Mouse (Mus musculus) limb, embryonic 11.5 days (tissue): ENCODE measurements at regions not wholly inside any gene's neighbourhood (a gene's known extent, or its start where the extent isn't known, plus 50 kb on each side); places are given as distances from the start of the nearest gene placed in this dataset.

Source experiments
- ATAC-seq: fragments of 200-750 bp; cut with Nextera tagmentation; 2 replicates; pipeline ENCODE4 v1.8.0; 2017; ENCODE audit warnings: low read depth; ENCODE audit not compliant: insufficient number of reproducible peaks, low FRiP score, low TSS enrichment
- DNase-seq: peaks from one replicate; pipeline ENCODE4 v3.0.0-alpha.2; 2015; ENCODE audit warnings: low spot score
- H3K27ac ChIP-seq: fragments of 300-500 bp; sonication (generic); replicated peaks from 2 replicates; pipeline ENCODE4 v1.5.1; 2014; ENCODE audit warnings: low read depth, mild to moderate bottlenecking, low read length
- H3K27me3 ChIP-seq: fragments of 300-500 bp; sonication (generic); 2 replicates; pipeline ENCODE4 v1.6.1; 2014; ENCODE audit warnings: mild to moderate bottlenecking, low read length, mixed read lengths; ENCODE audit not compliant: control insufficient read depth, insufficient read depth
- H3K36me3 ChIP-seq: fragments of 300-500 bp; sonication (generic); 2 replicates; pipeline ENCODE4 v1.6.1; 2014; ENCODE audit warnings: mild to moderate bottlenecking, low read length, moderate library complexity, mixed read lengths; ENCODE audit not compliant: control insufficient read depth, insufficient read depth
- H3K4me1 ChIP-seq: fragments of 300-500 bp; sonication (generic); 2 replicates; pipeline ENCODE4 v1.6.1; 2014; ENCODE audit warnings: low read length, mixed read lengths; ENCODE audit not compliant: control insufficient read depth, insufficient read depth
- H3K4me2 ChIP-seq: fragments of 300-500 bp; sonication (generic); 2 replicates; pipeline ENCODE4 v1.6.1; 2014; ENCODE audit warnings: low read depth, mild to moderate bottlenecking, moderate library complexity; ENCODE audit not compliant: severe bottlenecking
- H3K4me3 ChIP-seq: fragments of 300-500 bp; sonication (generic); 2 replicates; pipeline ENCODE4 v1.5.1; 2014; ENCODE audit warnings: low read depth, low read length
- H3K9ac ChIP-seq: fragments of 300-500 bp; sonication (generic); 2 replicates; pipeline ENCODE4 v1.6.1; 2014; ENCODE audit warnings: mild to moderate bottlenecking, low read length
- H3K9me3 ChIP-seq: fragments of 300-500 bp; sonication (generic); 2 replicates; pipeline ENCODE4 v1.6.1; 2016; ENCODE audit warnings: low read length; ENCODE audit not compliant: control insufficient read depth
- WGBS: fragments of 180-500 bp; shearing (Covaris S2); extraction: QIAGEN DNeasy Blood & Tissue Kit; methylation state at CpG from one replicate; pipeline ENCODE4 v1.1.7; 2014; 5-methylcytosine and 5-hydroxymethylcytosine counted together

- H3K27ac ChIP-seq, result no peak overlapping the region
- peak; percentile 55 for DNase-seq
- H3K4me1 ChIP-seq, result peaks cover 5% of the 10 kb centered on the region; the same call in 1 of the 2 replicates
- H3K36me3 ChIP-seq, result no peaks in the 10 kb centered on the region
- H3K27me3 ChIP-seq, result no peaks in the 10 kb centered on the region
- H3K4me2 ChIP-seq, result no peak overlapping the region
- WGBS, result 23% methylated on average over 9 of the region's 9 CpGs
- no peak overlapping the region for H3K4me3 ChIP-seq
- H3K9me3 ChIP-seq, result no peaks in the 10 kb centered on the region
- ATAC-seq, result peak; percentile 69
- H3K9ac ChIP-seq, result no peak overlapping the region
Measured at GRCm38 (mm10) chr1:120715105-120715877, 113.1 kb downstream of the En1 start.

- no peaks in the 10 kb centered on the region for H3K27me3 ChIP-seq
- H3K4me2 ChIP-seq, result no peak overlapping the region
- DNase-seq (no peak), ATAC-seq (no peak)
- no peak overlapping the region for H3K9ac ChIP-seq
- no peaks in the 10 kb centered on the region for H3K9me3 ChIP-seq
- no peaks in the 10 kb centered on the region for H3K36me3 ChIP-seq
- WGBS, result 96% methylated on average over 7 of the region's 7 CpGs
- H3K4me3 ChIP-seq, result no peak overlapping the region
- H3K4me1 ChIP-seq, result no peaks in the 10 kb centered on the region
- H3K27ac ChIP-seq, result no peak overlapping the region
Measured at GRCm38 (mm10) chr1:120726777-120727176, 124.6 kb downstream of the En1 start.

GRCm38 (mm10) chr1:120727427-120727826, 125.2 kb downstream of the En1 start:
- Histone ChIP-seq H3K27me3 (no peaks in the 10 kb centered on the region), H3K4me2 (no peak overlapping the region), H3K36me3 (no peaks in the 10 kb centered on the region), H3K4me3 (no peak overlapping the region), H3K9me3 (no peaks in the 10 kb centered on the region), H3K27ac (no peak overlapping the region), H3K9ac (no peak overlapping the region), H3K4me1 (no peaks in the 10 kb centered on the region)
- no peak for DNase-seq
- WGBS, result 56% methylated on average over 8 of the region's 8 CpGs
- no peak for ATAC-seq

GRCm38 (mm10) chr1:120732003-120732402, 129.8 kb downstream of the En1 start:
- Histone ChIP-seq H3K9ac (no peak overlapping the region), H3K4me2 (no peak overlapping the region), H3K4me1 (peaks cover 3% of the 10 kb centered on the region; the same call in 1 of the 2 replicates), H3K27ac (no peak overlapping the region), H3K36me3 (no peaks in the 10 kb centered on the region), H3K27me3 (no peaks in the 10 kb centered on the region), H3K9me3 (no peaks in the 10 kb centered on the region), H3K4me3 (no peak overlapping the region)
- WGBS, result 59% methylated on average over 1 of the region's 1 CpGs
- DNase-seq (no peak), ATAC-seq (no peak)

GRCm38 (mm10) chr1:120733683-120734082, 131.5 kb downstream of the En1 start:
- no peak for ATAC-seq
- no peaks in the 10 kb centered on the region for H3K27me3 ChIP-seq
- no peaks in the 10 kb centered on the region for H3K36me3 ChIP-seq
- no peak for DNase-seq
- no peak overlapping the region for H3K4me2 ChIP-seq
- no peak overlapping the region for H3K27ac ChIP-seq
- 84% methylated on average over 5 of the region's 5 CpGs for WGBS
- peaks cover 3% of the 10 kb centered on the region; the same call in 1 of the 2 replicates for H3K4me1 ChIP-seq
- no peaks in the 10 kb centered on the region for H3K9me3 ChIP-seq
- H3K4me3 ChIP-seq, result no peak overlapping the region
- no peak overlapping the region for H3K9ac ChIP-seq

GRCm38 (mm10) chr1:120734846-120735245, 132.6 kb downstream of the En1 start:
- DNase-seq, result no peak
- no peak overlapping the region for H3K27ac ChIP-seq
- no peak for ATAC-seq
- H3K27me3 ChIP-seq, result no peaks in the 10 kb centered on the region
- no peak overlapping the region for H3K4me3 ChIP-seq
- H3K36me3 ChIP-seq, result no peaks in the 10 kb centered on the region
- H3K4me1 ChIP-seq, result peaks cover 3% of the 10 kb centered on the region; the same call in 1 of the 2 replicates
- H3K9ac ChIP-seq, result no peak overlapping the region
- H3K9me3 ChIP-seq, result no peaks in the 10 kb centered on the region
- no peak overlapping the region for H3K4me2 ChIP-seq

- peaks cover 6% of the 10 kb centered on the region; the same call in 1 of the 2 replicates for H3K4me1 ChIP-seq
- H3K4me2 ChIP-seq, result no peak overlapping the region
- DNase-seq (peak; percentile 34), ATAC-seq (no peak)
- H3K9ac ChIP-seq, result no peak overlapping the region
- H3K27ac ChIP-seq, result no peak overlapping the region
- H3K9me3 ChIP-seq, result no peaks in the 10 kb centered on the region
- WGBS, result 19% methylated on average over 6 of the region's 6 CpGs
- H3K27me3 ChIP-seq, result no peaks in the 10 kb centered on the region
- H3K4me3 ChIP-seq, result no peak overlapping the region
- no peaks in the 10 kb centered on the region for H3K36me3 ChIP-seq
Measured at GRCm38 (mm10) chr1:120739499-120739898, 137.3 kb downstream of the En1 start.

- H3K27me3 ChIP-seq, result no peaks in the 10 kb centered on the region
- no peak overlapping the region for H3K4me3 ChIP-seq
- 0 out of 2 replicates have a peak overlapping the region, but pooled peaks have one; percentile 33 for H3K27ac ChIP-seq
- H3K4me2 ChIP-seq, result peak overlapping the region; percentile 2; the same call in 1 of the 2 replicates
- ATAC-seq (peak; percentile 75), DNase-seq (peak; percentile 89)
- peaks cover 6% of the 10 kb centered on the region; the same call in 1 of the 2 replicates for H3K4me1 ChIP-seq
- H3K36me3 ChIP-seq, result no peaks in the 10 kb centered on the region
- WGBS, result 17% methylated on average over 16 of the region's 16 CpGs
- no peaks in the 10 kb centered on the region for H3K9me3 ChIP-seq
- no peak overlapping the region for H3K9ac ChIP-seq
Measured at GRCm38 (mm10) chr1:120741091-120741740, 139.0 kb downstream of the En1 start.
